Mouse (Mus musculus) lung, postnatal 0 days (tissue): ENCODE data around the gene Pls1. TPM values are rescaled to one million over a fixed set of nuclear protein-coding genes. Genes with fewer than 3 reads are reported as not detected.

Source experiments
- ATAC-seq: fragments of 200-750 bp; cut with Nextera tagmentation; 2 replicates; pipeline ENCODE4 v1.8.0; 2017; ENCODE audit warnings: moderate library complexity
- DNase-seq: peaks from one replicate; pipeline ENCODE4 v3.0.0-alpha.2; 2016; ENCODE audit warnings: low spot score
- H3K27ac ChIP-seq: fragments of 300-500 bp; sonication (generic); 2 replicates; pipeline ENCODE4 v1.5.1; 2014; ENCODE audit warnings: antibody characterized with exemption, mild to moderate bottlenecking, low read length, mixed read lengths
- H3K27me3 ChIP-seq: fragments of 300-500 bp; sonication (generic); replicated peaks from 2 replicates; pipeline ENCODE4 v1.6.1; 2014; ENCODE audit warnings: low read length, mixed read lengths; ENCODE audit not compliant: insufficient read depth
- H3K36me3 ChIP-seq: fragments of 300-500 bp; sonication (generic); 2 replicates; pipeline ENCODE4 v1.6.1; 2014; ENCODE audit warnings: low read length, mixed read lengths; ENCODE audit not compliant: insufficient read depth
- H3K4me1 ChIP-seq: fragments of 300-500 bp; sonication (generic); 2 replicates; pipeline ENCODE4 v1.6.1; 2014; ENCODE audit warnings: antibody characterized with exemption, low read depth, low read length, mixed read lengths; ENCODE audit not compliant: insufficient read depth
- H3K4me2 ChIP-seq: fragments of 300-500 bp; sonication (generic); replicated peaks from 2 replicates; pipeline ENCODE4 v1.6.1; 2014; ENCODE audit warnings: low read depth, mild to moderate bottlenecking, low read length, moderate library complexity, mixed read lengths
- H3K4me3 ChIP-seq: fragments of 300-500 bp; sonication (generic); 2 replicates; pipeline ENCODE4 v1.5.1; 2014; ENCODE audit warnings: low read depth, low read length
- H3K9ac ChIP-seq: fragments of 300-500 bp; sonication (generic); replicated peaks from 2 replicates; pipeline ENCODE4 v1.6.1; 2014; ENCODE audit warnings: low read depth, mild to moderate bottlenecking
- H3K9me3 ChIP-seq: fragments of 300-500 bp; sonication (generic); 2 replicates; pipeline ENCODE4 v1.6.1; 2016; ENCODE audit warnings: low read length, mixed read lengths
- CTCF ChIP-seq: IDR thresholded peaks from 2 replicates; pipeline ENCODE4 v1.5.1; 2016; ENCODE audit warnings: antibody characterized with exemption, mild to moderate bottlenecking
- EP300 ChIP-seq: IDR thresholded peaks from 2 replicates; pipeline ENCODE4 v1.6.1; 2016; ENCODE audit warnings: antibody characterized with exemption, mild to moderate bottlenecking, control low read depth
- WGBS: fragments of 180-500 bp; shearing (Covaris S2); extraction: QIAGEN DNeasy Blood & Tissue Kit; methylation state at CpG from one replicate; pipeline ENCODE4 v1.1.7; 2014; 5-methylcytosine and 5-hydroxymethylcytosine counted together
- polyA plus RNA-seq: library from polyadenylated mRNA; unstranded; fragments of >200 nt; fragmentation: Nextera tagmentation; extraction: Ambion mirVana; gene quantifications from 2 replicates; pipeline ENCODE4 v1.2.1, GENCODE M21; 2015

Gene Pls1
- polyA plus RNA-seq, result 14.2 and 16.0 TPM in 2 replicates

GRCm38 (mm10) chr9:95844825-95845460 is at the start of gene Pls1:
Gene Pls1 (minus strand): TSS chr9:95845311.
- H3K27me3 ChIP-seq, result no peaks in the 10 kb centered on the region
- no peaks in the 10 kb centered on the region for H3K36me3 ChIP-seq
- peak; percentile 94 for ATAC-seq
- WGBS, result 2% methylated on average over 46 of the region's 46 CpGs
- H3K9ac ChIP-seq, result peak within 1 kb of the TSS; percentile 13; the same call in 1 of the 2 replicates
- peak; percentile 78 for DNase-seq
- H3K4me1 ChIP-seq, result no peaks in the 10 kb centered on the region
- peak within 1 kb of the TSS; percentile 91 for H3K4me2 ChIP-seq
- H3K9me3 ChIP-seq, result no peaks in the 10 kb centered on the region
- H3K4me3 ChIP-seq, result peak within 1 kb of the TSS; percentile 51
- TF ChIP-seq CTCF (0 out of 2 replicates have a peak, but pooled peaks have one; percentile 5), EP300 (no peak)
- H3K27ac ChIP-seq, result peak within 1 kb of the TSS; percentile 71; the same call in 1 of the 2 replicates

- Histone ChIP-seq H3K27ac (no peak overlapping the region), H3K36me3 (peaks cover 5% of the 10 kb centered on the region; the same call in 1 of the 2 replicates), H3K9me3 (no peaks in the 10 kb centered on the region), H3K4me1 (no peaks in the 10 kb centered on the region), H3K9ac (no peak overlapping the region), H3K4me2 (no peak overlapping the region), H3K27me3 (no peaks in the 10 kb centered on the region), H3K4me3 (no peak overlapping the region)
- 91% methylated on average over 2 of the region's 2 CpGs for WGBS
- DNase-seq, result no peak
- no peak for ATAC-seq
- TF ChIP-seq EP300 (no peak), CTCF (no peak)
Measured at GRCm38 (mm10) chr9:95882751-95883150, 37.6 kb upstream of the Pls1 start.

GRCm38 (mm10) chr9:95878246-95878645 is 33.1 kb upstream of the Pls1 start:
- Histone ChIP-seq H3K4me2 (no peak overlapping the region), H3K4me3 (no peak overlapping the region), H3K27me3 (no peaks in the 10 kb centered on the region), H3K9me3 (no peaks in the 10 kb centered on the region), H3K27ac (no peak overlapping the region), H3K9ac (no peak overlapping the region), H3K4me1 (no peaks in the 10 kb centered on the region), H3K36me3 (no peaks in the 10 kb centered on the region; the same call in 1 of the 2 replicates)
- TF ChIP-seq EP300 (no peak), CTCF (no peak)
- ATAC-seq (no peak), DNase-seq (no peak)
- 87% methylated on average over 5 of the region's 5 CpGs for WGBS

- Histone ChIP-seq H3K27me3 (no peaks in the 10 kb centered on the region), H3K4me3 (peak overlapping the region; percentile 86), H3K4me1 (no peaks in the 10 kb centered on the region), H3K9me3 (no peaks in the 10 kb centered on the region), H3K36me3 (no peaks in the 10 kb centered on the region), H3K27ac (peak overlapping the region; percentile 71), H3K9ac (peak overlapping the region; percentile 76), H3K4me2 (peak overlapping the region; percentile 95)
- TF ChIP-seq CTCF (no peak), EP300 (no peak)
- WGBS, result under 1% methylated on average over 31 of the region's 31 CpGs
- DNase-seq (peak; percentile 58), ATAC-seq (peak; percentile 28)
Measured at GRCm38 (mm10) chr9:95858027-95858570, 13.0 kb upstream of the Pls1 start.

GRCm38 (mm10) chr9:95857414-95858026 is 12.4 kb upstream of the Pls1 start, which contains the start of gene Atr:
Gene Atr (plus strand): TSS chr9:95857597.
- H3K4me1 ChIP-seq, result no peaks in the 10 kb centered on the region
- H3K9me3 ChIP-seq, result no peaks in the 10 kb centered on the region
- ATAC-seq, result peak; percentile 96
- TF ChIP-seq CTCF (no peak), EP300 (no peak)
- WGBS, result under 1% methylated on average over 62 of the region's 69 CpGs
- H3K4me3 ChIP-seq, result peak within 1 kb of the TSS; percentile 86
- DNase-seq, result peak; percentile 95
- H3K4me2 ChIP-seq, result peak within 1 kb of the TSS; percentile 95
- peak within 1 kb of the TSS; percentile 71 for H3K27ac ChIP-seq
- H3K9ac ChIP-seq, result peak within 1 kb of the TSS; percentile 76
- no peaks in the 10 kb centered on the region for H3K27me3 ChIP-seq
- no peaks in the 10 kb centered on the region for H3K36me3 ChIP-seq

- ATAC-seq, result no peak
- 88% methylated on average over 4 of the region's 4 CpGs for WGBS
Measured at GRCm38 (mm10) chr9:95856004-95856403, 10.9 kb upstream of the Pls1 start.

More at GRCm38 (mm10) chr9:95856004-95856403, 10.9 kb upstream of the Pls1 start:
- TF ChIP-seq CTCF (no peak), EP300 (no peak)
- no peaks in the 10 kb centered on the region for H3K9me3 ChIP-seq
- H3K4me2 ChIP-seq, result no peak overlapping the region
- H3K9ac ChIP-seq, result no peak overlapping the region
- no peak overlapping the region for H3K27ac ChIP-seq
- H3K4me1 ChIP-seq, result no peaks in the 10 kb centered on the region
- DNase-seq, result no peak
- H3K36me3 ChIP-seq, result no peaks in the 10 kb centered on the region
- H3K27me3 ChIP-seq, result no peaks in the 10 kb centered on the region
- no peak overlapping the region for H3K4me3 ChIP-seq
